Mouse (Mus musculus) spleen, adult 2 months (tissue): ENCODE results near the gene Sncg.

Experiments
- CTCF ChIP-seq: fragments of 200-500 bp; IDR thresholded peaks from 2 replicates; pipeline ENCODE4 v1.5.1; 2011; ENCODE audit warnings: mild to moderate bottlenecking, inconsistent platforms; ENCODE audit not compliant: insufficient read depth, insufficient read length, insufficient replicate concordance; ENCODE audit errors: extremely low read depth
- POLR2A ChIP-seq: fragments of 200-500 bp; IDR thresholded peaks from 2 replicates; pipeline ENCODE4 v1.6.1; 2011; ENCODE audit warnings: low read depth, low read length, inconsistent platforms

DNA sequence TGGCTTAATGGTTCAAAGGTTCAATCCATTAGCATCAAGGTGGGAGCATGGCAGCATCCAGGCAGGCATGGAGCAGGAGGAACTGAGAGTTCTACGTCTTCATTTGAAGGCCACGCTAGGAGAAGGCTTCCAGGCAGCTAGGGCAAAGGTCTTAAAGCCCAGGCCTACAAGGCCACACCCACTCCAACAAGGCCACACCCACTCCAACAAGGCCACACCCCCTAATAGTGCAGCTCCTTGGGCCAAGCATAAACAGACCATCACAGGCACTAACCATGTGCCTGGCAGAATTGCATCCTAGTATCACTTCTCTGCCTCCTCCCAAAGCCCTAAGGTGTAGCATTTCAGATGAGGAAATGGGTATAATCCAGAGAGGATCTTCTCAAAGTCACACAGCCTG, 2.8 kb downstream of the Sncg start:
- TF ChIP-seq CTCF (no peak), POLR2A (no peak)
